Mouse (Mus musculus) T-helper 2 cell (primary cell): ENCODE data around the gene Adsl.
"Not testable (repeated sequence)": the region's sequence is repeated elsewhere in the genome, so short reads cannot be mapped to it uniquely, and the experiment has no call there.

Experiments used
- in situ Hi-C: fragments of 300-600 bp; cut with MboI, MseI; formaldehyde crosslinking; loops from one replicate; pipeline ENCODE4 v1.15.1; 2025; ENCODE audit warnings: high pct_unique_total_duplicates

The Adsl gene

GRCm38 (mm10) chr15:80948145-80949135 lies at the start of gene Adsl:
Adsl (plus strand) TSS chr15:80948490.
- in situ Hi-C loops = no loop called here

DNA sequence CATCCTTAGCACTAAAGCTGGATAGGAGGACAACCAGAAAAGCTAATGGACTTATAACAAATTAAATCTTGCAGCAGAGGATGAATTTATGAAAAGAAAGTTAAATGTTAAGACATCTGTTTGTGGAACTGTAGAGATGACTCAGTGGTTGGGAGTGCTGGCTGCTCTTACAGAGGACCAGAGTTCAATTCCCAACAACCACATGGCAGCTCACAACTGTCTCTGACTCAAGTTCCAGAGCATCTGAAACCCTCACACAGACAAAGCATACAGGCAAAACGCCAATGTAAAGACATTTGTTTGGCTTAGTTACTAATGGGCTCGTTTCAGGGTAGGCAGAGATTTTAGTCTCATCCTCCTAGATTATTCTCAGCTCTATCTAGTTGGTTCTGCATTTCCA lies 48.5 kb upstream of the Adsl start:
- in situ Hi-C loops = no loop called here

GRCm38 (mm10) chr15:80901806-80902513 lies 46.3 kb upstream of the Adsl start:
- in situ Hi-C loops = no loop called here

DNA sequence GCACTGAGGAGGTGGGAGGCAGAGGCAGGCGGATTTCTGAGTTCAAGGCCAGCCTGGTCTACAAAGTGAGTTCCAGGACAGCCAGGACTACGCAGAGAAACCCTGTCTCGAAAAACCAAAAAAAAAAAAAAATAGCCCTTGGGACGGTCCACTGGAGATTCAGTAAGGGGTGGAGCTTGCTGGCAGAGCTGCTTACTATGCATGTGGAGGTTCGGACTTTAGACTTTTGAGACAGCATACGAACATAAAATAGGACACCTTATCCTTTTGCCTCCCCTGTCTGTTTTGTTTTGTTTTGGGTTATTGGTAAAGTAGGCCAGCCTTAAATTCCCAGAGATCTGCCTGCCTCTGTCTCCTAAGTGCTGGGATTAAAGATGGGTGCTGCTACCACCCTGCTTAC lies 43.5 kb upstream of the Adsl start:
- in situ Hi-C loops = not testable (repeated sequence)

DNA sequence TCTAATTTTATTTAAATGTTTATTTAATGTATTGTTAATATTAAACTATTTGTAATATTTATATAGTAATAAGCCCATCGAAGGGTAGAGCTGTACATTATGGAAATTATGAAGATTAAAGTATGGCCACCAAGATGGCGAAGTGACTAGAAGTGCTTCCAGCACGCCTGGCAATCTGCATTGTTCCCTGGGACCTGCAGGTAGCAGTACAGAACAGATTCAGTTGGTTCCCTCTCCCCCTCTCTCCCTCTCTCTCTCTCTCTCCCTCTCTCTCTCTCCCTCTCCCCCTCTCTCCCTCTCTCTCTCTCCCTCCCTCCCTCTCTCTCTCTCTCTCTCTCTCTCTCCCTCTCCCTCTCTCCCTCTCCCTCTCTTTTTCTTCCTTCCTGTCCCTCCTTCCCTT lies 38.1 kb upstream of the Adsl start:
- in situ Hi-C loops = no loop called here

DNA sequence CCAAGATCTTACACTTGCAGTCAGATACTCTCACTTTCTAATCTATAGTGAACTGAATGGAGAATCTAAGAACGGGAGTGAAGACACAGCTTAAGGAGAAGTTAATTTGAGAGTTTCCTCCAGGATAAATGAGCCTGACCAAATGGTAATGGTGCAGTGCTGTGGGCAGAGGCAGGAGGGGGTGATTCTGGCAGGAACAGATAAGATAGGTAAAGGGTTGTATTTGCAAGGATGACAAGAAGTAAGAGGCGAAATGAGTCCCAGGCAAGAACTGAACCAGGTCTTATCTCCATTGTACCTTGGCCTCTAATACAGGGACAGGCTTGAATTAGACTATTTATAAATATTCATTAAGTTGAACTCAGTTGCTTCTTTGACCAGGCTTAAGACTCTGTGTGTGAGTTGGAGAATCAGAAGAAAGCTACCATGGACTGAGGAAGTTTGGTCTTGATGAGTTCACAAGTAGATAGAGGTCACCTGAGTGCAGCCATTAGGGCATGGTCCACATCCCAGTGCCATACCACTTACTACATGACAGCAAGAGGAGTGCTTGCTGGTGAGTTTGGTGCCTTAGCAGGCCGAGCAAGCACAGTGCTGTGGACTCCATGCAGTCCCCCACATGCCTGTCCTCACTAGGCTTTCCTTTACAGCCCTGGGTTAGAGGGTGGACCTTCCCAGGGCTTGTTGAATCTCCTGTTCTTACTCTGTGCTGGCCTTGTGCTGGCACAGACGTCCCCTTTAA lies 37.3 kb upstream of the Adsl start:
- in situ Hi-C loops = no loop called here

DNA sequence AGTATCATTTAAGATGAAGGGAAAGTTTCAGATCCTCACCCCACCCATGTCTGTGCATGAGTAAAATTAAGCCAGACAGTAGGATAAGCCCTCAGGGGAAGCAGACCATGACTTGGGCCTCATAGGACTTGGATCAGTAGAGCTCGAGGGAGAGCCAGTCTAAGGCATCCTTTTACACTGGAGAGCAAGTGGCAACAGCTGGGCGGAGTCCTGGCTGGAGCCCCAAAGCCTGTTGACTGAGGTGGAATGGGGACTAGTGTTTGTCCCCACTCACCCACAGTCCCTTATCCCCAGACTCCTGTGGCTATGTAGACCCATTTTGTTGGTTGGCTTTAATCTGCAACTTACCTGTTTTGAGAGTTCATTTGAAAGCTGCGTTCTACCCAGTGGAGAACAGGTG lies 36.1 kb upstream of the Adsl start:
- in situ Hi-C loops = no loop called here

- in situ Hi-C loops = no loop called here
Measured at GRCm38 (mm10) chr15:80913803-80914202, 34.5 kb upstream of the Adsl start.

DNA sequence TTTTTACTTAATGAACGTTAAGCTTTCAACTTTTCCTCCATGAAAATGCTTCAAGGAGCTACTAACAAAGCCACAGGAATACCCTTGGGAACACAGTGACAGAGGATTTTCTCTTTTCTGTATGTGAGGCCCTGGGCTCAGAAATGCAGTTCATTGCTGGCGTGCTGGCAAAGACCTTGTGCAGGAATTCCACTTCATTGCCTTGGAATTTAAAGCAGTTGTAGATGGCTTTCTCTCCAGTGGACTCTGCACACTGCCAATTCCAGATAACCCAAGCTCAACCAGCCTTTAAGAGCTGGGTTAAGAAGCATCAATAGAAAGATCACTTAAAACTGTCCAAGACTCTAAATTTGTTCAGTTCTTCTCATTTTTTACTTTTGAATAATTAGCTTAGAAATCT lies 32.4 kb upstream of the Adsl start:
- in situ Hi-C loops = no loop called here

- in situ Hi-C loops = no loop called here
Measured at GRCm38 (mm10) chr15:80916621-80917020, 31.7 kb upstream of the Adsl start.

- in situ Hi-C loops = no loop called here
Measured at GRCm38 (mm10) chr15:80920346-80920745, 27.9 kb upstream of the Adsl start.

- in situ Hi-C loops = no loop called here
Measured at GRCm38 (mm10) chr15:80921781-80922180, 26.5 kb upstream of the Adsl start.

- in situ Hi-C loops = no loop called here
Measured at GRCm38 (mm10) chr15:80924211-80924610, 24.1 kb upstream of the Adsl start.

DNA sequence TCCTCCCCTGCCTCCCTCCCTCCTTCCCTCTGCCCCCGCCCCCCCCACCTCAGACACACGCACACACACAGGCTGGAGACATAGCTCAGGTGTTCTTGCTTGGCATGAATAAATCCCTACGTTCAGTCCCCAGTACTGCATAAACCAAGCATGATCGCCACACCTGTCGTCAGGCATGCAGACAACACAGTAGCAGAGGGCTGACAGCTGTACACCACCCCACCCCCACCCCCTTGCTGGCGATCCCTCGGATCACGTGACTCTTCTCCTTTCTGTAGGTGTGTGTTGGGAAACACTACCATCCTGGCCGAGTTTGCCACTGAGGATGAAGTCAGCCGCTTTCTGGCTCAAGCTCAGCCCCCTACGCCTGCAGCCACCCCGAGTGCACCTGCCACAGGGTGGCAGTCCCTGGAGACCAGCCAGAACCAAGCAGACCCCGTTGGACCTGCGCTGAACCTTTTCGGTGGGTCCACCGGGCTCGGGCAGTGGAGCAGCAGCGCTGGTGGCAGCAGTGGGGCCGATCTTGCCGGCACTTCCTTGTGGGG lies 19.4 kb upstream of the Adsl start:
- in situ Hi-C loops = no loop called here

- in situ Hi-C loops = no loop called here
Measured at GRCm38 (mm10) chr15:80930048-80930571, 18.2 kb upstream of the Adsl start.

DNA sequence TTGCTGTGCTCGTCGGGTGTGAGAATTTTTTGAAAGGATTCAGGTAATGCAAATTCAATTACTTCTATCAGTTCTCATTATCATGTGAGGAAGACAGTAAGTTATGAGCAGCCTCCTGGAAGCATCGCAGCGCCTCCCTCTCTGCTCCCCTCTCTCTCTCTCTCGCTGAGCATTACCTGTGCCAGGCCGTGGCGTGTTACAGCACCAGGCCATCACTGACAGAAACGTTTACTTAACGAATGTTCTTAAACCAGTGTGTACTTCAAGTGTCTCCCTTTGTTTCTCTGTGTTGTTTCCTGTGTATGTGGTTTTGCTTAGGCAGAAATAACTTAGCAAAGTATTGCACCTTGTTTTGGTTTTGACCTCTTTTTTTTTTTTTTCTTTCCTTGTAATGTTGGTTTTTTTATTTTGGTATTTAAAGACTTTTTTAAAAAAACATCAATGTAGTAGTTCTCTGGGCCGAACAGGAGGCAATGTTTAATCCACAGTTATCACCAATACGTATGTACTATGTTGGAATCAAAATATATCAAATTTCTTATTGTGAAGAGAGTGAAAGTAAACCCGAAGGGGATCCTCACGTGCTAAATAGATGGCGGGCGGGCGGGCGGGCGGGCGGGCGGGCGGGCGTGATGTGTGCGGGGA lies 17.5 kb upstream of the Adsl start:
- in situ Hi-C loops = not testable (repeated sequence)

- in situ Hi-C loops = no loop called here
Measured at GRCm38 (mm10) chr15:80931345-80931960, 16.8 kb upstream of the Adsl start.

DNA sequence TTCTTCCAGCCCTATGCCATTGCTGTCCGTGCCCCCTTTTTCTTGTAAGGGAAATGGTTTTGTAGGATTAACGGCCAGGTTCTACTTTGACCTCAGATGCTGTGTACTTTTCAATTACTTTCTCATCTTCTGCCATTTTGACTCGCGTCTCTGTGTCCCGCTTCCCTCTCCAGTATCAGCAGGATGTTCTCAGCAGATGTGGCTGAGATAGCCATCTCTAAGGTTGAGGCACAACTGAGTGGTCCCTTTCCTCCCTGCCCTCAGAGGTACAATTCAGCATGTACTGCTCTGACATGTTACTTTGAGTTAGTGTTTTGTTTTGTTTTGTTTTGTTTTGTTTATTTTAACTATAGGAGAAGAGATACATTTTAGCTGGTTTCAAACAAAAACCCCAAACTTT lies 13.4 kb upstream of the Adsl start:
- in situ Hi-C loops = loop anchor here (5.0 kb wide), 1 partner anchor 63 kb away; no protein-coding TSS in a partner anchor

- in situ Hi-C loops = loop anchor here (5.0 kb wide), 1 partner anchor 64 kb away; no protein-coding TSS in a partner anchor
Measured at GRCm38 (mm10) chr15:80936686-80937085, 11.6 kb upstream of the Adsl start.

DNA sequence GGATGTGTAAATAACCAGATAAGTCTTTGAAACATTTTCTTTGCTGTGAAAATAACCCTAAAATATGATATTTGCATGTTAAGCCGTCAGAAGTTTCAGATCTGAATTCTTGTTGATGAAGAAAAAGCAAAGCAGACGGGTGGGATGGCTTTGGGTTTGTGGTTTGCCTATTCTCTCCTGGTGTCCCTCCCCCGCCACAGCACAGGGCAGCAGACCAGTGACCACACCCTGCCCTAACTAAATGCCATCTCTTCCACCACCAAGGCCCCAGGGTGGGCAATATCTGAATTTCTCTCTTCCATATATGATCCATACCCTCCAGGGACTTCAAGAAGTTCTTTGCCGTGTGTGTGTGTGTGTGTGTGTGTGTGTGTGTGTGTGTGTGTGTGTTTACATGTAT lies 9.7 kb upstream of the Adsl start:
- in situ Hi-C loops = loop anchor here (5.0 kb wide), 1 partner anchor 66 kb away; no protein-coding TSS in a partner anchor
